Mouse (Mus musculus): ENCODE data around the gene Vps13d.
A peak's percentile ranks its signal among the peaks of the same experiment; 100 is the strongest.
"Not testable (repeated sequence)": the region's sequence is repeated elsewhere in the genome, so short reads cannot be mapped to it uniquely, and the experiment has no call there.

The Vps13d gene

GRCm38 (mm10) chr4:145210564-145210963 lies 15.8 kb upstream of the Vps13d start:
- DNase-seq: no peak

- DNase-seq: no peak
Measured at GRCm38 (mm10) chr4:145209690-145210088, 14.9 kb upstream of the Vps13d start.

- DNase-seq: no peak
Measured at GRCm38 (mm10) chr4:145209076-145209689, 14.4 kb upstream of the Vps13d start.

- no peak for DNase-seq
Measured at GRCm38 (mm10) chr4:145207718-145208371, 13.0 kb upstream of the Vps13d start.

- DNase-seq: no peak
Measured at GRCm38 (mm10) chr4:145204779-145205178, 10.0 kb upstream of the Vps13d start.

GRCm38 (mm10) chr4:145203305-145203704 lies 8.5 kb upstream of the Vps13d start:
- no peak for DNase-seq

GRCm38 (mm10) chr4:145201424-145201823 lies 6.6 kb upstream of the Vps13d start:
- no peak for DNase-seq

GRCm38 (mm10) chr4:145199982-145200699 lies 5.3 kb upstream of the Vps13d start:
- no peak for DNase-seq

- DNase-seq: no peak
Measured at GRCm38 (mm10) chr4:145196586-145196985, 1.8 kb upstream of the Vps13d start.

GRCm38 (mm10) chr4:145195172-145195571 lies 367 bp upstream of the Vps13d start:
- no peak for DNase-seq

- DNase-seq: peak; percentile 64
Measured at GRCm38 (mm10) chr4:145193991-145194511, 754 bp downstream of the Vps13d start.

- DNase-seq: no peak
Measured at GRCm38 (mm10) chr4:145193406-145193805, 1.4 kb downstream of the Vps13d start.

GRCm38 (mm10) chr4:145192686-145193085 lies 2.1 kb downstream of the Vps13d start:
- peak; percentile 34 for DNase-seq

- DNase-seq: no peak
Measured at GRCm38 (mm10) chr4:145188561-145188960, 6.2 kb downstream of the Vps13d start.

GRCm38 (mm10) chr4:145187619-145188018 lies 7.2 kb downstream of the Vps13d start:
- no peak for DNase-seq

- DNase-seq: no peak
Measured at GRCm38 (mm10) chr4:145178918-145179549, 15.8 kb downstream of the Vps13d start.

- DNase-seq: not testable (repeated sequence)
Measured at GRCm38 (mm10) chr4:145165542-145165941, 29.3 kb downstream of the Vps13d start.

- no peak for DNase-seq
Measured at GRCm38 (mm10) chr4:145164111-145164510, 30.7 kb downstream of the Vps13d start.

GRCm38 (mm10) chr4:145161243-145161642 lies 33.6 kb downstream of the Vps13d start:
- DNase-seq: peak; percentile 26

- DNase-seq: peak; percentile 47
Measured at GRCm38 (mm10) chr4:145155956-145156355, 38.8 kb downstream of the Vps13d start.

- DNase-seq: no peak
Measured at GRCm38 (mm10) chr4:145151103-145151486, 43.7 kb downstream of the Vps13d start.

- no peak for DNase-seq
Measured at GRCm38 (mm10) chr4:145150345-145151102, 44.3 kb downstream of the Vps13d start.

Measured in kidney, postnatal 14 days (tissue).